Mouse (Mus musculus) mature B cell (primary cell): ENCODE results near the gene Sesn1.
"Not testable (repeated sequence)": the region's sequence is repeated elsewhere in the genome, so short reads cannot be mapped to it uniquely, and the experiment has no call there.

ENCODE experiments used
- in situ Hi-C: fragments of 300-500 bp; cut with MboI; formaldehyde crosslinking; loops from 2 replicates; pipeline ENCODE4 v1.14.3; 2019

Gene Sesn1

GRCm38 (mm10) chr10:41821171-41821570 is 11.4 kb downstream of the Sesn1 start:
- in situ Hi-C loops: no loop called here

GRCm38 (mm10) chr10:41822573-41823281 is 13.0 kb downstream of the Sesn1 start:
- in situ Hi-C loops: no loop called here

- in situ Hi-C loops: not testable (repeated sequence)
Observed at GRCm38 (mm10) chr10:41823282-41823675, 13.5 kb downstream of the Sesn1 start.

- in situ Hi-C loops: no loop called here
Observed at GRCm38 (mm10) chr10:41823916-41824315, 14.2 kb downstream of the Sesn1 start.

- in situ Hi-C loops: no loop called here
Observed at GRCm38 (mm10) chr10:41825041-41825440, 15.3 kb downstream of the Sesn1 start.

- in situ Hi-C loops: no loop called here
Observed at GRCm38 (mm10) chr10:41825996-41826395, 16.3 kb downstream of the Sesn1 start.

- in situ Hi-C loops: no loop called here
Observed at GRCm38 (mm10) chr10:41826526-41827116, 16.9 kb downstream of the Sesn1 start.

- in situ Hi-C loops: no loop called here
Observed at GRCm38 (mm10) chr10:41827784-41828183, 18.0 kb downstream of the Sesn1 start.

- in situ Hi-C loops: no loop called here
Observed at GRCm38 (mm10) chr10:41829191-41829590, 19.5 kb downstream of the Sesn1 start.

GRCm38 (mm10) chr10:41829980-41830379 is 20.2 kb downstream of the Sesn1 start:
- in situ Hi-C loops: loop anchor here (10.0 kb wide), 2 partner anchors 55 to 145 kb away; no protein-coding TSS in a partner anchor

- in situ Hi-C loops: loop anchor here (10.0 kb wide), 2 partner anchors 54 to 144 kb away; no protein-coding TSS in a partner anchor
Observed at GRCm38 (mm10) chr10:41830445-41830844, 20.7 kb downstream of the Sesn1 start.

GRCm38 (mm10) chr10:41830851-41831522 is 21.3 kb downstream of the Sesn1 start:
- in situ Hi-C loops: loop anchor here (10.0 kb wide), 2 partner anchors 54 to 144 kb away; no protein-coding TSS in a partner anchor

- in situ Hi-C loops: loop anchor here (10.0 kb wide), 2 partner anchors 53 to 143 kb away; no protein-coding TSS in a partner anchor
Observed at GRCm38 (mm10) chr10:41832191-41832590, 22.5 kb downstream of the Sesn1 start.

- in situ Hi-C loops: loop anchor here (10.0 kb wide), 2 partner anchors 51 to 141 kb away; no protein-coding TSS in a partner anchor
Observed at GRCm38 (mm10) chr10:41834131-41834530, 24.4 kb downstream of the Sesn1 start.

- in situ Hi-C loops: loop anchor here (10.0 kb wide), 2 partner anchors 46 to 136 kb away; no protein-coding TSS in a partner anchor
Observed at GRCm38 (mm10) chr10:41838911-41839310, 29.2 kb downstream of the Sesn1 start.

GRCm38 (mm10) chr10:41847737-41848136 is 38.0 kb downstream of the Sesn1 start:
- in situ Hi-C loops: no loop called here

- in situ Hi-C loops: no loop called here
Observed at GRCm38 (mm10) chr10:41848721-41849120, 39.0 kb downstream of the Sesn1 start.

- in situ Hi-C loops: no loop called here
Observed at GRCm38 (mm10) chr10:41859820-41860219, 50.1 kb downstream of the Sesn1 start.

- in situ Hi-C loops: no loop called here
Observed at GRCm38 (mm10) chr10:41860275-41860688, 50.5 kb downstream of the Sesn1 start.

- in situ Hi-C loops: no loop called here
Observed at GRCm38 (mm10) chr10:41863053-41863452, 53.3 kb downstream of the Sesn1 start.

GRCm38 (mm10) chr10:41866069-41866837 is 56.5 kb downstream of the Sesn1 start:
- in situ Hi-C loops: no loop called here

GRCm38 (mm10) chr10:41866838-41867154 is 57.1 kb downstream of the Sesn1 start:
- in situ Hi-C loops: no loop called here
